9 mouse cellular contexts compared by ENCODE assay signal in genomic region chr4:47255641-47256040, GRCm38 (mm10). TPM values are rescaled to one million over a fixed set of nuclear protein-coding genes. Genes with fewer than 3 reads are reported as not detected.
A peak's percentile ranks its signal among the peaks of the same experiment; 100 is the strongest.
DNase-seq lines count a peak whose midpoint lies in the region; ATAC-seq and TF ChIP-seq lines count a peak whose summit lies in the region.
"Had no signal": no experiment of that assay in that cellular context is flagged by ENCODE, and none has a peak within 500 bp of the region (broad histone marks: within the 10 kb centered on the region; RNA-seq: fewer than 3 reads in every experiment).

No protein-coding gene starts in this region.

- no peaks in the 10 kb centered on the region; the same call in 1 of the 2 replicates for H3K36me3 ChIP-seq in kidney, embryonic 15.5 days
- no peaks in the 10 kb centered on the region for H3K36me3 ChIP-seq in forebrain, postnatal 0 days (ENCODE audit: insufficient read depth)
- no peaks in the 10 kb centered on the region for H3K36me3 ChIP-seq in hindbrain, postnatal 0 days (ENCODE audit: insufficient read depth, low read length)
- no peaks in the 10 kb centered on the region for H3K36me3 ChIP-seq in limb, embryonic 10.5 days
- H3K36me3 ChIP-seq: midbrain, embryonic 12.5 days had no signal

- DNase-seq in kidney, adult 11 months: peak; percentile 64
- DNase-seq in cerebellum, adult 11-12 months: peak; percentile 20
- DNase-seq in forebrain, postnatal 0 days: peak; percentile 32
- peak; percentile 67 for DNase-seq in hindbrain, postnatal 0 days (ENCODE audit: low spot score)
- peak; percentile 78 for DNase-seq in limb, embryonic 10.5 days (ENCODE audit: low spot score)
- peak; percentile 27 to 64 for DNase-seq in monocyte, adult 2 months (ENCODE audit: low read depth in 1 of 2, low spot score in 2 of 2)
- DNase-seq in spleen, postnatal 4 days (ENCODE audit: low spot score in 2 of 2): peak; percentile 75 to 89

- TF ChIP-seq CTCF in forebrain, postnatal 0 days (IDR thresholded peaks at IDR 0.05; ENCODE audit: low read depth): peak; percentile 74
- TF ChIP-seq CTCF in hindbrain, postnatal 0 days (IDR thresholded peaks at IDR 0.05; ENCODE audit: low read depth): peak; percentile 89

- no peaks in the 10 kb centered on the region for H3K9me3 ChIP-seq in kidney, embryonic 15.5 days (replicated peaks)
- H3K9me3 ChIP-seq in forebrain, postnatal 0 days (ENCODE audit: low read length): no peaks in the 10 kb centered on the region
- H3K9me3 ChIP-seq in hindbrain, postnatal 0 days (ENCODE audit: low read length): no peaks in the 10 kb centered on the region
- no peaks in the 10 kb centered on the region for H3K9me3 ChIP-seq in limb, embryonic 10.5 days (replicated peaks)

- 0 out of 2 replicates have a peak, but pooled peaks cover 2% of the 10 kb centered on the region for H3K4me1 ChIP-seq in kidney, embryonic 15.5 days
- 0 out of 2 replicates have a peak, but pooled peaks cover 3% of the 10 kb centered on the region for H3K4me1 ChIP-seq in forebrain, postnatal 0 days (ENCODE audit: insufficient read depth)
- no peaks in the 10 kb centered on the region for H3K4me1 ChIP-seq in hindbrain, postnatal 0 days (ENCODE audit: insufficient read depth, low read length)
- no peaks in the 10 kb centered on the region for H3K4me1 ChIP-seq in limb, embryonic 10.5 days
- H3K4me1 ChIP-seq: midbrain, embryonic 12.5 days had no signal

- H3K4me3 ChIP-seq in kidney, embryonic 15.5 days (replicated peaks): no peak overlapping the region
- H3K4me3 ChIP-seq in forebrain, postnatal 0 days (ENCODE audit: low read depth, low read length): no peak overlapping the region
- H3K4me3 ChIP-seq in hindbrain, postnatal 0 days (ENCODE audit: low read length): no peak overlapping the region
- no peak overlapping the region for H3K4me3 ChIP-seq in limb, embryonic 10.5 days
- H3K4me3 ChIP-seq: midbrain, embryonic 12.5 days had no signal

- no peak overlapping the region for H3K27ac ChIP-seq in kidney, embryonic 15.5 days
- no peak overlapping the region for H3K27ac ChIP-seq in forebrain, postnatal 0 days (ENCODE audit: low read depth, low read length)
- no peak overlapping the region for H3K27ac ChIP-seq in hindbrain, postnatal 0 days
- H3K27ac ChIP-seq in limb, embryonic 10.5 days: no peak overlapping the region
- H3K27ac ChIP-seq: midbrain, embryonic 12.5 days had no signal

- no peak overlapping the region for H3K4me2 ChIP-seq in kidney, embryonic 15.5 days
- H3K4me2 ChIP-seq in forebrain, postnatal 0 days (ENCODE audit: low read depth): no peak overlapping the region
- H3K4me2 ChIP-seq in hindbrain, postnatal 0 days (ENCODE audit: low read depth, low read length): no peak overlapping the region
- H3K4me2 ChIP-seq: midbrain, embryonic 12.5 days had no signal

- no peaks in the 10 kb centered on the region for H3K27me3 ChIP-seq in kidney, embryonic 15.5 days
- H3K27me3 ChIP-seq in forebrain, postnatal 0 days (ENCODE audit: insufficient read depth, low read length): no peaks in the 10 kb centered on the region
- H3K27me3 ChIP-seq in hindbrain, postnatal 0 days (ENCODE audit: insufficient read depth, low read length): no peaks in the 10 kb centered on the region
- H3K27me3 ChIP-seq in limb, embryonic 10.5 days (ENCODE audit: low read depth, poor library complexity, severe bottlenecking): no peaks in the 10 kb centered on the region
- H3K27me3 ChIP-seq: midbrain, embryonic 12.5 days had no signal

- ATAC-seq in kidney, embryonic 15.5 days (replicated peaks; ENCODE audit: low FRiP score): no peak
- ATAC-seq in forebrain, postnatal 0 days: peak; percentile 57
- peak; percentile 76; the same call in 1 of the 2 replicates for ATAC-seq in hindbrain, postnatal 0 days

- 47% methylated on average over 4 of the region's 4 CpGs for WGBS in kidney, embryonic 15.5 days
- WGBS in forebrain, postnatal 0 days: 41% methylated on average over 4 of the region's 4 CpGs
- 37% methylated on average over 4 of the region's 4 CpGs for WGBS in hindbrain, postnatal 0 days
- 49% methylated on average over 4 of the region's 4 CpGs for WGBS in limb, embryonic 10.5 days

- no peak overlapping the region for H3K9ac ChIP-seq in kidney, embryonic 15.5 days
- no peak overlapping the region for H3K9ac ChIP-seq in forebrain, postnatal 0 days
- no peak overlapping the region for H3K9ac ChIP-seq in hindbrain, postnatal 0 days (replicated peaks; ENCODE audit: low read length)
- H3K9ac ChIP-seq: midbrain, embryonic 12.5 days had no signal

RNA-seq across cellular contexts. Expression of gene Col15a1, which starts 47.7 kb away (rescaled TPM):
- 21.9 and 24.0 TPM in 2 replicates for polyA plus RNA-seq in kidney, embryonic 15.5 days (2015; fragmentation: Nextera tagmentation; extraction: Ambion mirVana)
- total RNA-seq in forebrain, postnatal 0 days (2014; rRNA removed): 6.2 TPM in 2 replicates
- polyA plus RNA-seq in forebrain, postnatal 0 days (2015; fragmentation: Nextera tagmentation; extraction: Ambion mirVana): 2.0 and 2.5 TPM in 2 replicates
- 8.9 and 13.7 TPM in 2 replicates for total RNA-seq in hindbrain, postnatal 0 days (2014; rRNA removed)
- 3.1 and 3.7 TPM in 2 replicates for polyA plus RNA-seq in hindbrain, postnatal 0 days (2015; fragmentation: Nextera tagmentation; extraction: Ambion mirVana)
- polyA plus RNA-seq in limb, embryonic 10.5 days (2016; fragmentation: Nextera tagmentation; extraction: Ambion mirVana): 4.9 and 8.4 TPM in 2 replicates

Comparison
In these comparisons a context has a peak if more than half of its experiments do, and no peak if none do; other contexts are left out.
1. DNase-seq: peak in every context shown above with its lines; median percentile 82 in spleen, postnatal 4 days; 78 in limb, embryonic 10.5 days; 67 in hindbrain, postnatal 0 days; 64 in kidney, adult 11 months; 46 in monocyte, adult 2 months; 32 in forebrain, postnatal 0 days; 20 in cerebellum, adult 11-12 months.